ENCODE assay signal across 23 mouse cellular contexts in genomic region chr13:59969484-59969883, GRCm38 (mm10).
A peak's percentile ranks its signal among the peaks of the same experiment; 100 is the strongest.
DNase-seq lines count a peak whose midpoint lies in the region; ATAC-seq lines count a peak whose summit lies in the region.
"Had no signal": no experiment of that assay in that cellular context is flagged by ENCODE, and none has a peak within 500 bp of the region (broad histone marks: within the 10 kb centered on the region; RNA-seq: fewer than 3 reads in every experiment).

No protein-coding gene starts in this region.

- no peak for ATAC-seq in embryonic facial prominence, embryonic 12.5 days (ENCODE audit: insufficient number of reproducible peaks, insufficient read depth, low FRiP score, low TSS enrichment)
- no peak for ATAC-seq in heart, embryonic 16.5 days (replicated peaks; ENCODE audit: extremely low read depth, insufficient read depth, low FRiP score)
- no peak for ATAC-seq in midbrain, embryonic 11.5 days (ENCODE audit: low FRiP score)
- ATAC-seq in forebrain, embryonic 12.5 days (ENCODE audit: low FRiP score) = no peak
- ATAC-seq: inflammation-experienced regulatory T-cells, adult 6 months; liver, embryonic 12.5 days had no signal

- DNase-seq in embryonic facial prominence, embryonic 10.5 days (ENCODE audit: low spot score) = no peak
- no peak for DNase-seq in heart, adult 9 months (ENCODE audit: low spot score in 2 of 2)
- peak; percentile 31 for DNase-seq in midbrain, embryonic 10.5 days (ENCODE audit: low spot score)
- no peak for DNase-seq in midbrain, embryonic 11.5 days (ENCODE audit: low spot score, missing footprints)
- DNase-seq in frontal cortex, postnatal 14 days (ENCODE audit: low spot score in 2 of 2) = no peak
- DNase-seq: adrenal gland, postnatal 14 days; heart, postnatal 10 days; kidney, adult 2 months; lung, adult 18-20 months; lung, postnatal 14 days; right cerebral cortex, postnatal 14 days; thymus, adult 2 months; thymus, postnatal 4 days had no signal

- no peak overlapping the region for H3K9ac ChIP-seq in embryonic facial prominence, embryonic 12.5 days
- H3K9ac ChIP-seq in heart, embryonic 16.5 days (ENCODE audit: low read length) = no peak overlapping the region
- H3K9ac ChIP-seq in midbrain, embryonic 11.5 days (ENCODE audit: low read length) = no peak overlapping the region
- H3K9ac ChIP-seq in forebrain, embryonic 12.5 days = no peak overlapping the region
- H3K9ac ChIP-seq: hindbrain, embryonic 14.5 days; limb, embryonic 13.5 days; liver, embryonic 12.5 days had no signal

- no peak overlapping the region for H3K4me3 ChIP-seq in embryonic facial prominence, embryonic 12.5 days
- no peak overlapping the region for H3K4me3 ChIP-seq in embryonic facial prominence, embryonic 10.5 days
- no peak overlapping the region for H3K4me3 ChIP-seq in heart, embryonic 16.5 days (ENCODE audit: low read length)
- H3K4me3 ChIP-seq in midbrain, embryonic 10.5 days = no peak overlapping the region
- H3K4me3 ChIP-seq in midbrain, embryonic 11.5 days (ENCODE audit: low read depth, low read length) = no peak overlapping the region
- no peak overlapping the region for H3K4me3 ChIP-seq in forebrain, embryonic 12.5 days (replicated peaks)
- H3K4me3 ChIP-seq: erythroblast, embryonic 14.5 days; limb, embryonic 13.5 days; liver, embryonic 12.5 days had no signal

- no peaks in the 10 kb centered on the region for H3K27me3 ChIP-seq in embryonic facial prominence, embryonic 12.5 days
- peaks cover 49% of the 10 kb centered on the region for H3K27me3 ChIP-seq in embryonic facial prominence, embryonic 10.5 days (replicated peaks; ENCODE audit: low read depth, poor library complexity, severe bottlenecking)
- H3K27me3 ChIP-seq in heart, embryonic 16.5 days (ENCODE audit: control insufficient read depth, insufficient read depth, low read length) = 0 out of 2 replicates have a peak, but pooled peaks cover 2% of the 10 kb centered on the region
- peaks cover 77% of the 10 kb centered on the region for H3K27me3 ChIP-seq in midbrain, embryonic 10.5 days (ENCODE audit: low read depth, poor library complexity, severe bottlenecking)
- peaks cover 17% of the 10 kb centered on the region; the same call in 1 of the 2 replicates for H3K27me3 ChIP-seq in midbrain, embryonic 11.5 days (ENCODE audit: control insufficient read depth, insufficient read depth, low read length)
- H3K27me3 ChIP-seq in forebrain, embryonic 12.5 days = peaks cover 32% of the 10 kb centered on the region
- H3K27me3 ChIP-seq: limb, embryonic 13.5 days had no signal

- 56% methylated on average over 3 of the region's 3 CpGs for WGBS in embryonic facial prominence, embryonic 12.5 days
- 58% methylated on average over 3 of the region's 3 CpGs for WGBS in embryonic facial prominence, embryonic 10.5 days
- whole genome bisulfite sequencing in heart, embryonic 16.5 days = 48% methylated on average over 3 of the region's 3 CpGs
- 48% methylated on average over 3 of the region's 3 CpGs for WGBS in midbrain, embryonic 10.5 days
- WGBS in midbrain, embryonic 11.5 days = 34% methylated on average over 3 of the region's 3 CpGs
- whole genome bisulfite sequencing in forebrain, embryonic 12.5 days = 38% methylated on average over 3 of the region's 3 CpGs

- H3K4me2 ChIP-seq in embryonic facial prominence, embryonic 12.5 days (replicated peaks) = no peak overlapping the region
- no peak overlapping the region for H3K4me2 ChIP-seq in heart, embryonic 16.5 days (ENCODE audit: low read depth, low read length)
- H3K4me2 ChIP-seq in midbrain, embryonic 11.5 days = no peak overlapping the region
- H3K4me2 ChIP-seq in forebrain, embryonic 12.5 days = no peak overlapping the region
- H3K4me2 ChIP-seq: hindbrain, embryonic 14.5 days; limb, embryonic 13.5 days; liver, embryonic 12.5 days had no signal

- no peaks in the 10 kb centered on the region for H3K9me3 ChIP-seq in embryonic facial prominence, embryonic 12.5 days
- no peaks in the 10 kb centered on the region for H3K9me3 ChIP-seq in embryonic facial prominence, embryonic 10.5 days
- no peaks in the 10 kb centered on the region for H3K9me3 ChIP-seq in heart, embryonic 16.5 days (replicated peaks; ENCODE audit: control insufficient read depth, low read length)
- H3K9me3 ChIP-seq in midbrain, embryonic 10.5 days (replicated peaks) = no peaks in the 10 kb centered on the region
- no peaks in the 10 kb centered on the region for H3K9me3 ChIP-seq in midbrain, embryonic 11.5 days (ENCODE audit: control insufficient read depth, low read length)
- H3K9me3 ChIP-seq in forebrain, embryonic 12.5 days = no peaks in the 10 kb centered on the region
- H3K9me3 ChIP-seq: limb, embryonic 13.5 days; liver, embryonic 12.5 days had no signal

- H3K27ac ChIP-seq in embryonic facial prominence, embryonic 12.5 days = 0 out of 2 replicates have a peak overlapping the region, but pooled peaks have one; percentile 69
- H3K27ac ChIP-seq in embryonic facial prominence, embryonic 10.5 days (replicated peaks) = no peak overlapping the region
- peak overlapping the region; percentile 31; the same call in 1 of the 2 replicates for H3K27ac ChIP-seq in heart, embryonic 16.5 days (ENCODE audit: low read length)
- peak overlapping the region; percentile 55; the same call in 1 of the 2 replicates for H3K27ac ChIP-seq in midbrain, embryonic 10.5 days (replicated peaks)
- H3K27ac ChIP-seq in midbrain, embryonic 11.5 days (ENCODE audit: low read depth, low read length) = no peak overlapping the region
- H3K27ac ChIP-seq in forebrain, embryonic 12.5 days = peak overlapping the region; percentile 90
- H3K27ac ChIP-seq: hindbrain, embryonic 14.5 days; kidney, postnatal 0 days; liver, embryonic 12.5 days; stomach, postnatal 0 days had no signal

- H3K36me3 ChIP-seq in embryonic facial prominence, embryonic 12.5 days = no peaks in the 10 kb centered on the region
- H3K36me3 ChIP-seq in embryonic facial prominence, embryonic 10.5 days (replicated peaks) = no peaks in the 10 kb centered on the region
- H3K36me3 ChIP-seq in heart, embryonic 16.5 days (ENCODE audit: control insufficient read depth, insufficient read depth) = no peaks in the 10 kb centered on the region
- no peaks in the 10 kb centered on the region for H3K36me3 ChIP-seq in midbrain, embryonic 10.5 days
- H3K36me3 ChIP-seq in midbrain, embryonic 11.5 days (ENCODE audit: control insufficient read depth, insufficient read depth, low read length) = no peaks in the 10 kb centered on the region
- H3K36me3 ChIP-seq in forebrain, embryonic 12.5 days (replicated peaks) = no peaks in the 10 kb centered on the region
- H3K36me3 ChIP-seq: limb, embryonic 13.5 days; liver, embryonic 12.5 days had no signal

- peaks cover 22% of the 10 kb centered on the region for H3K4me1 ChIP-seq in embryonic facial prominence, embryonic 12.5 days
- H3K4me1 ChIP-seq in embryonic facial prominence, embryonic 10.5 days = peaks cover 32% of the 10 kb centered on the region
- H3K4me1 ChIP-seq in heart, embryonic 16.5 days (ENCODE audit: control insufficient read depth, insufficient read depth, low read length) = peaks cover 23% of the 10 kb centered on the region
- peaks cover 40% of the 10 kb centered on the region for H3K4me1 ChIP-seq in midbrain, embryonic 10.5 days
- H3K4me1 ChIP-seq in midbrain, embryonic 11.5 days (ENCODE audit: control insufficient read depth, insufficient read depth, low read length) = peaks cover 23% of the 10 kb centered on the region
- H3K4me1 ChIP-seq in forebrain, embryonic 12.5 days = peaks cover 36% of the 10 kb centered on the region
- H3K4me1 ChIP-seq: liver, embryonic 12.5 days had no signal

Comparison
In these comparisons a context has a peak if more than half of its experiments do, and no peak if none do; other contexts are left out.
1. H3K27ac ChIP-seq: peak in embryonic facial prominence, embryonic 12.5 days (single experiment), heart, embryonic 16.5 days (single experiment), midbrain, embryonic 10.5 days (single experiment) and forebrain, embryonic 12.5 days (single experiment); none in embryonic facial prominence, embryonic 10.5 days (single experiment) and midbrain, embryonic 11.5 days (single experiment).